Mouse (Mus musculus) kidney, embryonic 14.5 days (tissue): ENCODE results near the gene Oit1. TPM values are rescaled to one million over a fixed set of nuclear protein-coding genes. Genes with fewer than 3 reads are reported as not detected.

Experiments used
- ATAC-seq: fragments of 200-750 bp; cut with Nextera tagmentation; 2 replicates; pipeline ENCODE4 v1.8.0; 2017; ENCODE audit warnings: moderate number of reproducible peaks, mild to moderate bottlenecking, moderate TSS enrichment, moderate library complexity; ENCODE audit not compliant: low FRiP score, low TSS enrichment
- H3K27ac ChIP-seq: fragments of 300-500 bp; sonication (generic); 2 replicates; pipeline ENCODE4 v1.5.1; 2014; ENCODE audit warnings: low read depth, mild to moderate bottlenecking, low read length, moderate library complexity, mixed read lengths
- H3K27me3 ChIP-seq: fragments of 300-500 bp; sonication (generic); 2 replicates; pipeline ENCODE4 v1.6.1; 2014; ENCODE audit warnings: mild to moderate bottlenecking, low read length; ENCODE audit not compliant: control insufficient read depth, insufficient read depth
- H3K36me3 ChIP-seq: fragments of 300-500 bp; sonication (generic); 2 replicates; pipeline ENCODE4 v1.6.1; 2014; ENCODE audit warnings: low read length, mixed read lengths; ENCODE audit not compliant: control insufficient read depth, insufficient read depth
- H3K4me1 ChIP-seq: fragments of 300-500 bp; sonication (generic); 2 replicates; pipeline ENCODE4 v1.6.1; 2014; ENCODE audit warnings: low read length, mixed read lengths; ENCODE audit not compliant: control insufficient read depth, insufficient read depth
- H3K4me2 ChIP-seq: fragments of 300-500 bp; sonication (generic); replicated peaks from 2 replicates; pipeline ENCODE4 v1.6.1; 2014; ENCODE audit warnings: low read depth, mild to moderate bottlenecking, low read length
- H3K4me3 ChIP-seq: fragments of 300-500 bp; sonication (generic); 2 replicates; pipeline ENCODE4 v1.5.1; 2014; ENCODE audit warnings: mild to moderate bottlenecking, low read length
- H3K9ac ChIP-seq: fragments of 300-500 bp; sonication (generic); 2 replicates; pipeline ENCODE4 v1.6.1; 2014; ENCODE audit warnings: low read depth, mild to moderate bottlenecking, low read length, moderate library complexity
- H3K9me3 ChIP-seq: fragments of 300-500 bp; sonication (generic); 2 replicates; pipeline ENCODE4 v1.6.1; 2016; ENCODE audit warnings: low read length; ENCODE audit not compliant: control insufficient read depth
- WGBS: fragments of 180-500 bp; shearing (Covaris S2); extraction: QIAGEN DNeasy Blood & Tissue Kit; methylation state at CpG from one replicate; pipeline ENCODE4 v1.1.7; 2014; 5-methylcytosine and 5-hydroxymethylcytosine counted together
- polyA plus RNA-seq: library from polyadenylated mRNA; unstranded; fragments of >200 nt; fragmentation: Nextera tagmentation; extraction: Ambion mirVana; gene quantifications from 2 replicates; pipeline ENCODE4 v1.2.1, GENCODE M21; 2014

Oit1 gene
- 2.7 and 2.8 TPM in 2 replicates for polyA plus RNA-seq

DNA sequence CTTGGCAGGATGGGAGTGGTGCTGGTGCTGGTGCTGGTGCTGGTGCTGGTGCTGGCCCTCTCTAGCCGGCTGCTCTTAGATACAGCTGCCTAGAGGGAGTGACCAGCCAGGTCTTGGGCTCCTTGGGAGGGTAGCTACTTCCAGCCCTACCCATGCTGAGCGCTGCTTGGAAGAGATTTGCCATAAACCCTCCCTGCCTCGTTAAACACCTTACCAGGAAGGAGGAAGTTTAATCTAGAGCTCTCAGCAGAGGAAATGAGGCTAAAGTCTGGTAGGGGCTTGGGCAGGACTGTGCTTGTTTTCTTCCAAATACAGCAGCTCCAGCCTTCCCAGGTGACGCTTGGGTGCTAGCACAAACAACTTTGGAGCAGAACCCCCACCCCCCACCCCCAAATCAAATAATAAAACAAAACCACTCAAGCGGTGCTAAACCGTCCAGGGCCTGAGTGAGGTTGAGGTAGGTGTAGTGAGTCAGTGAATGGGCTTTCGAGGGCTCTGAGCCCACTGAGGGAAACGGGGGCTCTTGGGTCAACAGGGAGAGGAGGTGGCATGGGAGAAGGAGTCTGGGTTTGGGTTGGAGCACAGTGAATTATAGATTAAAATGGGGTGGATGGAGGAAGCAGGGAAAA is at the start of gene Oit1:
Oit1 (minus strand) TSS at position 70 of the 629 bp plus-strand sequence.
- H3K27ac ChIP-seq, result no peak within 1 kb of the TSS
- no peaks in the 10 kb centered on the region for H3K27me3 ChIP-seq
- WGBS, result 38% methylated on average over 8 of the region's 8 CpGs

GRCm38 (mm10) chr14:8422833-8423232 is 44.3 kb upstream of the Oit1 start:
- Histone ChIP-seq H3K27me3 (no peaks in the 10 kb centered on the region), H3K9ac (no peak overlapping the region), H3K36me3 (no peaks in the 10 kb centered on the region), H3K4me3 (no peak overlapping the region), H3K4me2 (no peak overlapping the region), H3K9me3 (no peaks in the 10 kb centered on the region), H3K27ac (no peak overlapping the region), H3K4me1 (peaks cover 7% of the 10 kb centered on the region; the same call in 1 of the 2 replicates)
- WGBS, result 87% methylated on average over 3 of the region's 3 CpGs
- no peak for ATAC-seq

More for the DNA sequence above, at the start of gene Oit1:
- no peaks in the 10 kb centered on the region for H3K9me3 ChIP-seq
- ATAC-seq, result peak; percentile 76
- no peak within 1 kb of the TSS for H3K4me2 ChIP-seq
- H3K4me3 ChIP-seq, result no peak within 1 kb of the TSS
- no peak within 1 kb of the TSS for H3K9ac ChIP-seq
- no peaks in the 10 kb centered on the region for H3K36me3 ChIP-seq
- 0 out of 2 replicates have a peak, but pooled peaks cover 6% of the 10 kb centered on the region for H3K4me1 ChIP-seq

GRCm38 (mm10) chr14:8421199-8421787 is 42.7 kb upstream of the Oit1 start:
- Histone ChIP-seq H3K36me3 (no peaks in the 10 kb centered on the region), H3K27ac (no peak overlapping the region), H3K9me3 (no peaks in the 10 kb centered on the region), H3K9ac (no peak overlapping the region), H3K4me2 (peak overlapping the region; percentile 36), H3K4me3 (no peak overlapping the region), H3K27me3 (no peaks in the 10 kb centered on the region), H3K4me1 (peaks cover 7% of the 10 kb centered on the region; the same call in 1 of the 2 replicates)
- ATAC-seq, result peak; percentile 78
- WGBS, result 12% methylated on average over 10 of the region's 10 CpGs

DNA sequence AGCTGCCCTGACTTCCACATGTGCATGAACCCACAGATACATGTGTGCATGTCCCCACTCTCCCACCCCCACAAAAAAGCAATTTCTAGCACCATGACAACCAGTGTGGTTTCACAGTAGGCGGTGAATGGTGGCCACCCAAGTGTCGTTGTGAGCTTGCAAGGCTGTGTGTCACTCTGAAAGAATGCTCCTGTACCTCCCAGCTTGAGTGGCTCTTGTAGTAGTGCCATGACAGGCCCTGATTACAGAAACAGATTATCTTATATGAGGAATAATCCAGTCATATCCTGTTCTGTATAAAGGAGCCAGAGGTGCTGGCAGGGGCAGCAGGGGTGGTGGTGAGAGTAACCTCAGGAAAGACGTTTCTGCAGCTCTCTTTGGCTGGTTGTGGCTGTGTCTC is 40.1 kb upstream of the Oit1 start:
- no peaks in the 10 kb centered on the region for H3K36me3 ChIP-seq
- 58% methylated on average over 3 of the region's 3 CpGs for WGBS
- no peak overlapping the region for H3K4me2 ChIP-seq
- peaks cover 7% of the 10 kb centered on the region; the same call in 1 of the 2 replicates for H3K4me1 ChIP-seq
- H3K9me3 ChIP-seq, result no peaks in the 10 kb centered on the region
- no peak overlapping the region for H3K9ac ChIP-seq
- H3K27me3 ChIP-seq, result no peaks in the 10 kb centered on the region
- no peak overlapping the region for H3K4me3 ChIP-seq
- no peak overlapping the region for H3K27ac ChIP-seq
- no peak for ATAC-seq

DNA sequence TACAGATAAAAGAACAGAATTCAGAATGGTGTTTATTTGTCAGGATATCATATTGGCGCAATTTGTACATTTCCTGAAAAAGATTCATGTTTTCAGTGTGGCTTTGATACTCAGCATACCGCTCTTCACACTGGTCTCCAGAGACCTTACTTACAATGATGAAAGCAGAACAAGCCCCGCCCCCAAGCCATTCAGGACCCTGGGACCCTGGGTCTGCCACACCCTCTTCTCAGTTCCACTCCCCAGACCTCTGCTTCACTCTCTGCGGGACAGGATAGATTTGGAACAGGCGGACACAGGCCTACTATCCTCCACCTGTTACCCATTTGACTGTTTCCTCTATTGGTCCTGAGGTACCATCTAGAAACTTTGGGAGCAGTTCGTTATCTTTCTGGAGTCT is 27.4 kb upstream of the Oit1 start:
- Histone ChIP-seq H3K9me3 (no peaks in the 10 kb centered on the region), H3K9ac (no peak overlapping the region), H3K27me3 (no peaks in the 10 kb centered on the region), H3K36me3 (no peaks in the 10 kb centered on the region), H3K4me3 (no peak overlapping the region), H3K4me2 (no peak overlapping the region), H3K27ac (no peak overlapping the region), H3K4me1 (no peaks in the 10 kb centered on the region)
- 67% methylated on average over 6 of the region's 6 CpGs for WGBS
- ATAC-seq, result no peak; the same call in 1 of the 2 replicates

- no peaks in the 10 kb centered on the region for H3K27me3 ChIP-seq
- H3K27ac ChIP-seq, result no peak overlapping the region
- 92% methylated on average over 3 of the region's 3 CpGs for WGBS
- H3K4me1 ChIP-seq, result no peaks in the 10 kb centered on the region
- no peak overlapping the region for H3K4me2 ChIP-seq
- no peak overlapping the region for H3K9ac ChIP-seq
- H3K4me3 ChIP-seq, result no peak overlapping the region
- ATAC-seq, result no peak
- no peaks in the 10 kb centered on the region for H3K36me3 ChIP-seq
- H3K9me3 ChIP-seq, result no peaks in the 10 kb centered on the region
Observed at GRCm38 (mm10) chr14:8403310-8403709, 24.8 kb upstream of the Oit1 start.

DNA sequence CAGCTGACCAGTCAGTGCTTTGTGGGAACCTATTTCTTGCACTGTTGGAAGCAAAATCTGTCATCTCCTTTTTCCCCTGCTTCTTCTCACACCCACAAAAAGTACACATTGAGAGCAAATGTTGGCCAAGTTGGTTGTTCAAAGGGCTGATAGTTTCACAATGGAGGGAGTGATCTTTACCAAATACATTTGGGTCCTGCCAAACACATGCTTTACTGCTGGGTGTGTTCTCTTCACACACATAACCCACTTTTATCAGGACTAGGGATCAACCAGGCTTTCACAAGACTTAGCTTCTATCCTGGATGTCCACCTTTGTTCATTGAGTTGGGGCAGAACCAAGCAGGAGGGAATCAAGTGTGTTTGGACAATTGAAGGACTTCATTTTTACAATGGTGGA is 20.0 kb upstream of the Oit1 start:
- H3K4me3 ChIP-seq, result no peak overlapping the region
- H3K9ac ChIP-seq, result no peak overlapping the region
- no peak for ATAC-seq
- H3K4me1 ChIP-seq, result no peaks in the 10 kb centered on the region
- H3K27me3 ChIP-seq, result no peaks in the 10 kb centered on the region
- H3K27ac ChIP-seq, result no peak overlapping the region
- no peak overlapping the region for H3K4me2 ChIP-seq
- H3K9me3 ChIP-seq, result no peaks in the 10 kb centered on the region
- H3K36me3 ChIP-seq, result no peaks in the 10 kb centered on the region

DNA sequence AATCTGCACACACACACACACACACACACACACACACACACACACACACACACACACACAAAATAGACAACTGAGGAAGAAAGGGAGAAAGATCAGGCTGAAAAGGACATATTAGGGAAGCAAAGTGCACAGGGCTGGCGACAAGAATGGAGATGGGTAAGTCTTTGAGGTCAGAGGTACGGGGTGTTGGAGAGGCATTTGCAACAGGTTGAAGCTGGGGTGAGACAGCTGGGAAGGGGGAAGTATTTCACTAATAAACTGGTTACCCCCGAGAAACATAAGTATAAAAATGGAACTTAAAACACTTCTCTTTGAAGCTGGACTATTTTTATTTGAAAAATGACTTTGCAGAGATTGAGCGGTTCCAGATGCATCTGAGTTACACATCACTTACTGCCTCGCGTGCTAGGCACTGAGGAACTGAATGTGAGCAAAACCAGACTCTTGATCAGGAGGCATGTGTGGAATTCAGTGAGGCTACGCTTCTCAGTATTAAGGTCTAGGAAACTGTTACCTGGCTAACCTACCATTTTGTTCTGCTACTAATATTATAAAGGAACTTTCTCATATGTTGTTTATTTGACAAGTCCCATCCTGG is 17.2 kb upstream of the Oit1 start:
- no peaks in the 10 kb centered on the region for H3K4me1 ChIP-seq
- no peaks in the 10 kb centered on the region for H3K36me3 ChIP-seq
- WGBS, result 84% methylated on average over 7 of the region's 7 CpGs
- H3K27me3 ChIP-seq, result no peaks in the 10 kb centered on the region
- H3K4me3 ChIP-seq, result no peak overlapping the region
- H3K27ac ChIP-seq, result no peak overlapping the region
- ATAC-seq, result no peak
- H3K9me3 ChIP-seq, result no peaks in the 10 kb centered on the region
- no peak overlapping the region for H3K9ac ChIP-seq
- no peak overlapping the region for H3K4me2 ChIP-seq

DNA sequence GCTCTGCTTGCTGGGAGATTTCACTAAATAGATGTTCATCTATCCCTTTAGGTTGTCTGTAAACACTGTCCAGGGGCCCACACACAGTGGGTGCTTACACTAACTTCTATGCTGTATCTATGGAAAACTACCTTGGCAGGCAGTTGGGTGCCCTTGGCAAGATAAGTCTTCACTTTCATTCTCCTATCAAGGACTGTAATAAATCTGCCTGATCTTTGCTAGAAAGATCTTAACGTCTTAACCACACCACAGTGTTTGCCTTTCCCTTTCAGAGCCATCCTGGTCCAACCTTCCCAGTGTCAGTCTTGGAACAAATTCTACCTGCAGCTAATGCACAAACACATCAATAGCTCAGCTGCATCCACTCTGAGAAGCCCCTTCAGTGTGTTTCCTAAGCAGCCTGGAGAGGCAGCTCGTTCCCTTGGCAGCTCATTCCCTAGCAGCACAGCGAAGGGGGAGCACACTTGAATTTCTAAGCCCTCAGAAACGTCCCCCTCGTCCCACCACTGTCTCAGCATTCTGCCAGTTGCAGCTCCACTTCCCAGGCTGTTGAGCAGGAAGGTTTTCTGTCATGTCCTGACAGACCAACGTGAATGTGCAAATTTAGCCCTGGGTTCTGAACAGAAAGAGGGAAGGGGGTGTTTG is 13.7 kb upstream of the Oit1 start:
- no peaks in the 10 kb centered on the region for H3K36me3 ChIP-seq
- H3K9ac ChIP-seq, result no peak overlapping the region
- no peaks in the 10 kb centered on the region for H3K9me3 ChIP-seq
- ATAC-seq, result no peak
- no peak overlapping the region for H3K4me2 ChIP-seq
- H3K4me3 ChIP-seq, result no peak overlapping the region
- 47% methylated on average over 6 of the region's 6 CpGs for WGBS
- H3K4me1 ChIP-seq, result no peaks in the 10 kb centered on the region
- H3K27ac ChIP-seq, result no peak overlapping the region
- H3K27me3 ChIP-seq, result no peaks in the 10 kb centered on the region
